Mouse (Mus musculus) 3134 (cell line): Measurements from ENCODE around the gene Pla2g15.

Experiments used
- DNase-seq: peaks from one replicate; pipeline ENCODE4 v3.0.0-alpha.2; 2011; ENCODE audit warnings: low spot score; ENCODE audit not compliant: insufficient read length; ENCODE audit errors: extremely low read depth

Pla2g15 gene

DNA sequence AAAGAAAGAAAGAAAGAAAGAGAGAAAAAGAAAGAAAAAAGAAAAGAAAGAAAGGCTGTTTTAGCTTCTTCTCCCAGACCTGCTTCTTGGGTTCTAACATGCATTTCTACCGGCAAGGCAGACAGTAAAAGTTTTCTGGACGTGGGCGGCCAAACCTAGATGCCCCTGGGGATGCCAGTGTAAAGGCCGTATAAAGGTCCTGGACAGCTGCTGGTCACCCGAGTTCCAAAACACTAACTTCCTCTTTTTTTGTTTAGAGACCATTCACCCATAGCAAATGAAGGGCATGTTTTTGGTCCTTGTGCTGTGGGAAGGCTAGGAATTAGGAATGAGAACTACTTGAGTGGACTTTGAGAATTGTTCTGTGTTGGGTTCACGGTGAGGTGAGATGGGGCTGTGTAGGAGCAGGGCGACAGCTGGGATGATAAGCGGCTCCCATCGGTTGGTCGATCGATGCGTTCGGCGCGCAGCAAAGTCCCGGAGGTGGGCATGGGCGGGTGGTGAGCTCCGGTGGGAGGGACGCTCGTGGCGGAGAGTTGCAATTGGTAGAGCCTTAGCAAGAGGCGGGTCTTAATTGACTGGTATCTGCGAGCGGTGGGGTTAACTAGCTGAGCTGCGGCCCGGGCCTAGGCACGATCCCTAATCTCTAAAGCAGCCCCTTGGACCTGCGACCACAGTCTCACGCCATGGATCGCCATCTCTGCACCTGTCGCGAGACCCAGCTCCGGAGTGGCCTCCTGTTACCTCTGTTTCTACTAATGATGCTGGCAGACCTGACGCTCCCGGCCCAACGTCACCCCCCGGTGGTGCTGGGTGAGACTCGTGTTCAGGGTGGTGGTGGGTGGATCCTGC, at the start of gene Pla2g15:
Gene Pla2g15, plus strand, starts transcription at position 599 of the 852 bp plus-strand sequence.
- DNase-seq: peak; percentile 92

DNA sequence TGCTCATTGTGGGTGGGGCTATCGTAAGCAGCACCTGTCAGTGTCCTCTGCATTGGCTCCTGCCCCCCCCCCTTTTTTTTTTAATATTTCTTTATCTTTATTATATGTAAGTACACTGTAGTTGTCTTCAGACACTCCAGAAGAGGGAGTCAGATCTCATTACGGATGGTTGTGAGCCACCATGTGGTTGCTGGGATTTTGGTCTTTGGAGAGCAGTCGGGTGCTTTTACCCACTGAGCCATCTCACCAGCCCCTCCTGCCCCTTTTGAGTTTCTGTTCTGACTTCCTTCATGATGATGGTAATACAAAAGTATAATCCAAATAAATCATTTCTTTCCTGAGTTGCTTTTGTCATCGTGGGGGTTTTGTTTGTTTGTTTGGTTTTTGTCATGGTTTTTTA, 47.9 kb upstream of the Pla2g15 start:
- no peak for DNase-seq

DNA sequence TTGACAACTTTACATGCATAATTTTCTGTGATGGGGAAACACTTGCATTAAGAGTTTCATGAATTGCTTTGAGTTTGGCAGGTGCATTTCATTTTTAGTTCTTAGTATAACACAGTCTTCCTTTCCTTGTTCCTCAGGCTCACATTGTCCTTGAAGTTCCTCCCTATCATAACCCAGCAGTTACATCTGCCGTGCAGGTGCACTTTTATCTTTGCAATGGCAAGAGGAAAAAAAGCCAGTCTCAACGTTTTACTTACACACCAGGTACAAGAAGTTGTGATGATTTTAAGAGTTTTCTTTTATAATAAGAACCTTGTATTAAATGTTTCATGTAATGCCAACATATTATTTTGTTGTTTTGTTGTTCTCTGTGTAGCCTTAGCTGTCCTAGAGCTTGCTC, 46.3 kb upstream of the Pla2g15 start:
- no peak for DNase-seq

DNA sequence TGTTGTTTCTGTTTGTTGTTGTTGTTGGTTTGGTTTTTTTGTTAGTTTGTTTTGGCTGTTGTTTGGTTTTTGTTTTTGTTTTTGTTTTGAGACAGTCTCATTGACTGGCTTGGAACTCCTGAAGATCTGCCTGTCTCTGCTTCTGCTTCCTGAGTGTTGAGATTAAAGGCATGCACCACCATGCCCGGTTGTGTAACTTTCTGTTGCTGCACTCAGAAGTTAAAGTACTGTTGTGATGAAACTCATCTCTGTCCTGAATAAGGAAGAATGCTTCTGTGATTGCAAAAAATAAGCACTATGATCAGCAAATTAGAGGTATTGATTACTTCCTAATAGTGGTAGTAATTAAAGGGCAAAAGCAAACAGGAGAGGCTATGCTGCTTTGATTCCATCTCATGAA, 44.0 kb upstream of the Pla2g15 start:
- no peak for DNase-seq

DNA sequence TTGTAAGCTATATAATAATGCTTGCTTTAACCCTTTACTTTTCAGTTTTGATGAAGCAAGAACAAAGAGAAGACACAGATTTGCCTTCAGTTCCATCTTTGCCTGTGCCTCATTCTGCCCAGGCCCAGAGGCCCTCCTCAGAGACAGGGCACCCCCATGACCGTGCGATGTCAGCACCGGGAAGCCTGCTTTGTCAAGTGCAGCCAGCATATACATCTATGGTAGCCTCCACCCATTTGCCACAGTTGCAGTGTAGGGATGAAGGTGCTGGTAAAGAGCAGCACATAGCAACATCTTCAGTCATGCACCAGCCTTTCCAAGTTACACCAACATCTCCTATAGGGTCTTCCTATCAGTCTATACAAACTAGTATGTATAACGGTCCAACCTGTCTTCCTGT, 42.1 kb upstream of the Pla2g15 start:
- no peak for DNase-seq

DNA sequence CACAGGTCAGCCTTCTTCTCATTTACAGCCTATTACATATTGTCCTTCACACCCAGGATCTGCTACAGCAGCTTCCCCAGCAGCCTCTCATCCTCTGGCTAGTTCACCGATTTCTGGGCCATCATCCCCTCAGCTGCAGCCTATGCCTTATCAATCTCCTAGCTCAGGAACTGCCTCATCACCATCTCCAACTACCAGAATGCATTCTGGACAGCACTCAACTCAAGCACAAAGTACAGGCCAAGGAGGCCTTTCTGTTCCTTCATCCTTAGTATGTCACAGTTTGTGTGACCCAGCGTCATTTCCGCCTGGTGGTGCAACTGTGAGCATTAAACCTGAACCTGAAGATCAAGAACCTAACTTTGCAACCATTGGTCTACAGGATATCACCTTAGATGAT, 41.5 kb upstream of the Pla2g15 start:
- no peak for DNase-seq

DNA sequence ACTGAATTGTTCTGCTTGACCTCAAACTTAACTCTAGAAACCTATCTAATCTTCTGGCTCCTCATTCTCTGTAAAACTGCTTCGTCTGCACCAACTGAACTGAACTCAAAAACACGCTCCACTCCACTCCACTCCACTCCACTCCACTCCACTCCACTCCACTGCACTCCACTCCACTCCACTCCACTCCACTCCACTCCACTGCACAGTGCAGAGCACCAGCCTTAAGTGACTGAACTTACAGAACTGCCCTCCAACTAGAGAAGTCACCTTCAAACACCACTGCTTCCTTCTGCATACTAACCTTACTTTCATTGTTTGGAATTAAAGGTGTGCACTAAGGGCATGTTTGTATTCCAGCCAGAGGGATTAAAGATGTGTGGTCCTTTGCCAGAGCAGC, 38.2 kb upstream of the Pla2g15 start:
- DNase-seq: no peak

DNA sequence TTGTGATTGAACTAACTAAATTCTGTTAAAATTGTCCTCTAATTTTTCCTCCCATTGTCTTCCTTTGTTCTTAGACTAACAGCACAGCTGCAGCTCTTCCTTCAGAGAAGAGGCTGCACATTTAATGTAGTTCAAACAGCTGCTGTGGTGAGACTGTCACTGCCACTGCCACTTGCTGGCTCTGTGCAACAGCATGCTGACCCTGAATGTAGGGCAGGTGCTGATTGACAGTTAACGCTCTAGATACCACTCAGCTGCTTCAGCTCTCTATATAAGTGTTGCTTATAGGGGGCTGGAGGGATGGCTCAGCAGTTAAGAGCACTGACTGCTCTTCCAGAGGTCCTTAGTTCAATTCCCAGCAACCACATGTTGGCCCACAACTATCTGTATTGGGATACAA, 37.7 kb upstream of the Pla2g15 start:
- no peak for DNase-seq

DNA sequence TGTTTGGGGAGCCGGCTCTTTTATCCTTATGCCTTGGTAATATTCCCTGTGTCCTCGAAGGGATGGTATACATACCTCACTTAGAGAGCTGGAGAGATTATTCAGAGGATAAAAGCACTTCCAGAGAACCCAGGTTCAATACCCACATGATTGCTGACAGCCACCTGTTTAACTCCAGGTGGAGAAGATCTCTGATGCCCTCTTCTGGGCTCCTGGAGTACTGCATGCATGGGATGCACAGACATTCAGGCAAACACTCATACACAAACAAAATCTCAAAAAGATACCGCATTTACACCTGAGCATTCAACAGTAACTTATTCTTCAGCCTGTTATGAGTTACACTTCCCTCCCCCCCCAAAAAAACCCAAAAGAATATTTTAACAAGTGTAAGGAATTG, 34.3 kb upstream of the Pla2g15 start:
- DNase-seq: no peak

DNA sequence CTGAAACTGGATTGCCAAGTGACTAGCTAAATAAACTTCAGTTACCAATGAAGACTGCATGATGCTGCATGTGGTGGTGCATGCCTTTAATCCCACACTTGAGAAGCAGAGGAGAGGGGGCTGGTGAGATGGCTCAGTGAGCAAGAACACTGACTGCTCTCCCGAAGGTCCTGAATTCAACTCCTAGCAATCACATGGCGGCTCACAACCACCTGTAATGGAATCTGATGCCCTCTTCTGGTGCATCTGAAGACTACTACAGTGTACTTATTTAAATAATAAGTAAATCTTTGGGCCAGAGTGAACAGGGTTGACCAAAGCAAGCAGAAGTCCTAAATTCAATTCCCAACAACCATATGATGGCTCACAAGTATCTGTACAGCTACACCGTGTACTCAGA, 26.8 kb upstream of the Pla2g15 start:
- no peak for DNase-seq

DNA sequence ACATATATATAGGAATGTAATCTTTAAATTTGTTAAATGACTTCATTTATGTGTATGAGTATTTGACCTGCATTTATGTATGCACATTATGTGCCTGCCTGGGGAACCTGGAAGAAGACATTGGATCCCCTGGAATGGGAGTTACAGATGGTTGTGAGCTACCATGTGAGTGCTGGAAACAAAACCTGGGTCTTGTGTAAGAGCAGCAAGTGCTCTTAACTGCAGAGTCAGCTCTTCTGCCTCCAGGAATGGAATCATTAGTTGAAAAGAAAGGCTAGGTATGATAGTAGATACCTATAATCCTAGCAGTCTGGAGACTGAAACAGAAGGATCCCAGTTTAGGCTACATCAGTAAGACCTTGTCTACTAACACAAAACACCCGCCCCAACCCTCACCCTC, 24.1 kb upstream of the Pla2g15 start:
- no peak for DNase-seq

DNA sequence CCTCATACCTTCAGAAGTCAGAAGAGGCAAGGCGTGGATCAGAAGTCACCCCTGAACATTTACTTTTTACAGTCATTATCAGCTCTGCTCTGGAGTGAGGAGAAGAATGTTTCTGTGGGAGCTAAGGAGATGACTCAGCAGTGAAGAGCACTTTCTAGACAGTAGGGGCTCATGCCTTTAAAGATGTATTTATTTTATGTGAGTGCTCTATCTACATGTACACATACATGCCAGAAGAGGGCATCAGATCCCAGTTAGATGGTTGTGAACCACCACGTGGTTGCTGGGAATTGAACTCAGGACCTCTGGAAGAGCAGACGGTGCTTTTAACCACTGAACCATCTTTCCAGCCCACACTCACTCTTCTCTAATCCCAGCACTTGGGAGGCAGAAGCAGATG, 23.1 kb upstream of the Pla2g15 start:
- DNase-seq: no peak

DNA sequence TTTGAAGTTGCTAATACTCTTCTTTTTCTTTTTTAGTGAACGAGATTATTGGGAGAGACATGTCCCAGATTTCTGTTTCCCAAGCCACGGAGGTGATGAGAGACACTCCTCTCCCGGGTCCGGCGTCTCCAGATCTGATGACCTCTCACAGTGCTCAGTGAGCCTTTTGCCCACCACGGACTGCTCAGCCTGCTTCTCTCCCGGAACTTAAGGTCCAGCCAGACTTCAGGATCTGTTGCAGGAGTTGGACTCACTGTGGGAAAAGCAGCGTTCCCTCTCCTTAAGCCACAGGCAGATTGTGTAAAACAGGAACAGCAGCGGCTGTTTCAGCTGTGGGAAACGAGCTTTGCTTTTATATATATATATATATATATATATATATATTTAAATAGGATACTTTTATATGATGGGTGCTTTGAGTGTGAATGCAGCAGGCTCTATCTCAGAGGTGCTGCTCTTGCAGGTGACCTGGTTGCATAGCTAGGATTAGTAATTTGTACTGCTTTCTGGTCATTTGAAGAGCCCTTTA, 22.3 kb upstream of the Pla2g15 start:
- DNase-seq: no peak

DNA sequence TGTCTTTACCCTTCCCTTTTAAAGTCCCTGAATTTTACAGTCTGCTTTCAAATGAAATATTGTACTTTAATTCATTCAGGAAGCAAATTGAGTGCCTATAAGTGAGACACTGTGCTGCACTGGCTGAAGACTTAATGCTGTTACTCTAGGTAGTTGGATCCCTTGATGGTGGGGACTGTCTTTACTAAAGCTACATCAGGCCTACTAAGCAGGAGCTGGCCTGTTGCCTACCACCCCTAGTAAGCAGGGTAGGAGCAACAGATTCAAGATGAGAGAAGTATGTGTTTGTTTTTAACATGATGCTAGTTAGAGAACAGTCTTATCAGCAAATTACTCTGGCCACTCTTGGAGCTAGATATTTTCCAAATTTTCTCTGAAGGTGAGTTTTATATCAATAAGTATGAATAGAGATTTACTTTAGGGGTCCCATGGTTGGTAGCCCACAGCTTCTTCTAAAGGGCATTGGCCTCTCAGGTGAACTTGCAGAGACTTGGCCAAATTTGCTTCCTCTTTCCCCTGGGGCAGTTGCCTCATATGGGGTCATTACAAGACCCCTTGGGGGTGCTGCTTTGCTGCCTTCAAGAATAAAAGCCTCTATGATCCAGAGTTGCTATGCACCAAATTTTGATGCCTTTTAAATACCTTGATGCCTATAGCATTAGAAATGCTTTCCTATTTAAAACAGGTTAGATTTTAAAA, 20.8 kb upstream of the Pla2g15 start:
- no peak for DNase-seq

DNA sequence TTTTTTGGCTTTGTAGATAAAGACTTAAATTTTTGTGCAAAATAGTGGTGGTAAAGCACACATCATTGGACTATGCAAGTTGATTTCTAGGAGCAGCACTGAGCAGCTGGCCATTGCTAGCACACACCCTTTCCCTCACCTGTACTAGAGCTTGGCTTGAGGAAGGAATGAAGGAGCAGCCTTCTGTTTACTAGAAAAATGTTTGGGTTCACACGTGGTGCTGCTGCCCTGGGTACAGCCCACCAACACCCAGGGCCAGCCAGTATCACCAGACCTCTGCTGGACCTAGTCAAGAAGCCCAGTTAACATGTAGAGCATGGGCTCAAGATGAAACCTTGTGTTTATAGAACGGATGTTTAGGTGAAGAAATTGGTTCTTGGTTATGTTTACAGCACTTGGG, 20.2 kb upstream of the Pla2g15 start:
- DNase-seq: no peak

DNA sequence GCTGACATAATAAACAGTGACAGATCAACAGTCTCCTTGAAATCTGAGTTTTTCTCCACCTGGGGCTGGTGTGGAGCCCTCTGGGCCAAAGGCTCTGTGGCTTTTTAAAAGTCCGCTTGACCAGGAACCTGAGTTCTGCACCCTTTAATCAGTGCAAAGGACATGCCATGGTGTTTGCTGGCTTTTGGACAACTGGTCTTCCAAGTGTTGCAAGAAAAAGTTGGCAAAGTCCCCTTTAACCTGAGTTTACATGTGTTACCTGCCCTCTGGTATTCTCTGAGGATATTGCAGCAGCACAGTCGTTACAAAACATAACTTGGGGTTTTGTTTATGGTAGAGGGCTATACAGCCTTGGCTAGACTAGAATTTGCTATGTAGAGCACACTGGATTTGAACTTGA, 19.7 kb upstream of the Pla2g15 start:
- DNase-seq: no peak

DNA sequence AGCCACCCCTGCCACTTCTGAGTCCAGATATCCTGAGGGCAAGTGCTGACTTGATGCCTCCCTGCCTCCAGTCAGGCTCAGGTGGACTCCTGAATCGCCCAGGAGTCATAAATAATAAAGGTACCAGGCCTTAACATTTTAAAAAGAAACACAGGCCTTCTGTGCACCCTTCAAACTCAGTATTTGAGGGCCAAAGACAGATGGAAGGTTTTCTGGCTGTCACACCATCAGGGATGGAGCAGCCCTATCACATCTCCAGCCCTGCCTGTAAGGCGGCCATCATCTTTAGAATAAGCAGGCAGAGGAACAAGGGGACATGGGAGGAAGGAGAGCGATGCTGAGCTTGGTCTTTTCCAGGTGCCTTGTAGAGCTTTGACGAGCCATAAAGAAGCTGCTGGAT, 19.2 kb upstream of the Pla2g15 start:
- DNase-seq: no peak

DNA sequence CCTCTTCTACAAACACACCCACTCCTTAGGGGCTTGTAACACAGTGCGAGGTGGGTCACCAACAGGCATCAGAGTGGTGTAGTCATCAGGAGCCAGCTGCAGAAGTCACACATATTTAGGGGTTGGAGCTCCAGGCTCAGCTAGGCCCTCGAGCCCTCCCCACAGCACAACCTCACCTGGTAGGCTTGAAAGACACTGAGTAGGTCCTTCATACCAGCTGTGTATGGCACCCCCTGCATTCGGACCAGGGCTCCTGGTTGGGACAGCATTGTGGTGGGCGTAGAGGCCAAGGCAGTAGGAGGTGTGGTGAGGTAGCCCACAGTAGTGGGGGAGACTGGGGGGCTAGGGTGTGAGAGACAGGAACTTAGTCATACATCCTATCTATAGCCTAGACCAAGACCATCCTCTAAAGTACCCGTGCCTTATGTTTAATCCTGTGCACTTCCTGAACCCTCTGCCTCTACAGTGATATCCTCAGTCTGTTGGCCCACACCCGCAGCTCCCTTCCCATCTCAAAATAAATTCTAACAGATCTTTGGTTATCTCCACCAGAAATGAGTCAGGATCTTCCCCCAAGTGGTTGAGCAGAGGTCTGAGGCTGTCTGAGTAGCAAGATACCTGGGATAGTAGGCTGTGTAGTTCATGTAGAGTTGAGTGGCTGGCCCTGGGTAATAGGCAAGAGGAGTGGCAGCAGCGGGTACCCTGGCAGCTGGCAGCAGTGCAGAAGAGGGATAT, 18.5 kb upstream of the Pla2g15 start:
- no peak for DNase-seq

DNA sequence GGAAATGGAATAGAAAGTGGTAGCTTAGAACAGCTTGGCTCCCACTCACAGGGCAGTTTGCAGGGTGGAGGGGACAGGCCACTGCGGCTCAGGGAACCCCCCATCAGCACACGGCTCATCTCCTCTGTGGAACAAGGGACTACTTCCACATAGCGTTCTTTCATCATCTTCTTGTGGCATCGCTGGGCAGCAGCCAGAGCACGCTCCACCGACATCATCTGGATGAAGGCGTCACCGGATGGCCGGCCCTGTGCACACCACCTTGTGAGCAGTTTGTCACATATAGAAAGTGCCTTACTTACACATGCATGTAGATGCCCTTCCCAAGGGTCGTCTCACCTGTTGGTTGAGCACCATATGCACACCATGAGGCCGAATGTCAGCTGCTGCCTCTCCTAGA, 17.8 kb upstream of the Pla2g15 start:
- no peak for DNase-seq

DNA sequence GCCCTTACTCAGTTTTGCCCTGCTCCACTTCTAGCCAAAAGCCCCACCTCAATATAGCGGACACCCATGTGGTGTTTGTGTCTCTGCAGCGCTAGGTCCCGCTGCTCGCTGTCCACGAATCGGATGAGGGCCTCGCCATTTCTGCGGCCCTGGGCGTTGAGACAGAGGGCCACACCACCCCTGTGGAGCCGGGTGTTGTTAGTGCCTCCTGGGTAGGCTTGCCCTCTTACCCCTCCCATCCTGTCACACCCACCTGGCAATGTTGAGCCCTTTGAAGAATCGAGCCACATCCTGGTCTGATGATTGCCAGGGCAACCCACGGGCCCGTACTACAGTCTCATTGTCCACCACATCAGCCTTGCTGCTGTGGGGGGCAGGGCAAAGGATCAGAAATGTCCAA, 16.7 kb upstream of the Pla2g15 start:
- no peak for DNase-seq

DNA sequence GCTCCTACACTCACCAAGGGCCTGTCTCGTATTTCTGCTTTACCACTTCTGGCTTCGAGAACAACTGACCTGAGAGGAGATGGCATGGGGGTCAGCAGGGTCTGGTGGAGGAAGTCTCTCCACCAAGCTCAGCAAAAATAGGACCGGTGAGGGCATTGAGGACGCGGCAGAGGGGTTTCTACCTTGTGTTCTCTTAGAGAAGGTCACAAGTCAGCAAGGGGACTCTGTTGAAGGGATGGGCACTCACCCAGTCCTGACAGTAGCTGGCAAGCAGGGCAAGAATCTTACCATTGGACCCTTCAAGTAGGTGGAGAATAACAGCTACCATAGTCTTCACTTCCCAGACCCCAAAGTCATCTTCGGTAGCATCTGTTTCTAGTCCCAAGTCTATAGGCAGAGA, 16.3 kb upstream of the Pla2g15 start:
- no peak for DNase-seq
